Mouse (Mus musculus): ENCODE measurements around the gene Hsd3b1. TPM values are rescaled to one million over a fixed set of nuclear protein-coding genes. Genes with fewer than 3 reads are reported as not detected.

Gene Hsd3b1
- 1,288 and 1,870 TPM in 2 replicates for polyA plus RNA-seq (2012; rRNA removed)

GRCm38 (mm10) chr3:98859576-98859975 is at the start of gene Hsd3b1:
Gene Hsd3b1 (minus strand): TSS chr3:98859794.

DNA sequence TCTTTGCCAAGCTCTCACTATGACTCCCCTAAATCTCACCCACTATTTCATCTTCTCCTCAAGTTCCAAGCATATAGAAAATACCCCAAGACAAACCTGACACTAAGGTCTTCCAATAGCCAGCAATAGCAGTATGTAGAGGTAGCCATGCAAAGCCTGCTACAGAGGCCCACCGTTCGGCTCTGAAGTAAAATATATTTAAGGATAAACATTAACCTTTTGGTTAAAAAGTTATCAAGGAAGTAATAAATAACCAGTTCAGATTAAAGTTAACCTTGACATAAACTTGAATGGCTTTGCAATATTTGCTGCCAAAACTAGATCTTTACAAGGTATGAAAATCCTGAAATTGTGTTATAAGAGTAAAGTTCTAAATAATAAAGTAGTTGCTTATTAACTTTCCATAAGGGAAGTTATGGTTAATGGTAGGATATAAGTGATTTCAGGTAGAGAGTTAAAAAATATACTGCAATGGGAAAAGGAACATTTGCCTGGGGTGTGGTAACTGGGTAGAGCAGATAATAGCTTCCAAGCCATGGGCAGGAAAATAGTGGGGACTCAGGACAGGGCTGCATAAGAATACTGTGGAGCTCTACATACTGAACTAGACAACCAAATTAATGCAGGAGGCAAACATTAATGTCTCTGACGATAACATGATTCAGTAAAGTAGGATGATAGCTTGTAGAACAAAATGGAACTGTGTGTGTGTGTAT is 33.6 kb upstream of the Hsd3b1 start, which contains the start of gene Hao2:
TSS of gene Hao2 (minus strand) at position 183 of the 716 bp plus-strand sequence.

GRCm38 (mm10) chr3:98814101-98814670 is 45.4 kb downstream of the Hsd3b1 start, which contains the start of gene Hsd3b6:
Gene Hsd3b6 (minus strand): TSS chr3:98814443.

Other genes starting within 250 kb of the Hsd3b1 start
- gene Hsd3b5, start 229.5 kb downstream of the Hsd3b1 start, polyA plus RNA-seq (2012; rRNA removed) = not detected in 2 replicates
- not detected in 2 replicates for gene Hsd3b2, start 135.3 kb downstream of the Hsd3b1 start, polyA plus RNA-seq (2012; rRNA removed)
- gene Hsd3b3, start 96.7 kb downstream of the Hsd3b1 start, polyA plus RNA-seq (2012; rRNA removed) = 0.22 TPM in 1 of 2 replicates, not detected in the other
- gene Hsd3b6, start 45.4 kb downstream of the Hsd3b1 start, polyA plus RNA-seq (2012; rRNA removed) = 0.64 and 0.90 TPM in 2 replicates
- gene Hao2, start 33.4 kb upstream of the Hsd3b1 start, polyA plus RNA-seq (2012; rRNA removed) = 7.6 and 12.0 TPM in 2 replicates

Measured in ovary, adult 2 months (tissue).